Mouse (Mus musculus) liver, embryonic 13.5 days (tissue): ENCODE data around the gene Yrdc. TPM values are rescaled to one million over a fixed set of nuclear protein-coding genes. Genes with fewer than 3 reads are reported as not detected.
A peak's percentile ranks its signal among the peaks of the same experiment; 100 is the strongest.

Experiments
- ATAC-seq: fragments of 200-750 bp; cut with Nextera tagmentation; 2 replicates; pipeline ENCODE4 v1.8.0; 2017; ENCODE audit warnings: low read depth, mild to moderate bottlenecking, moderate number of reproducible peaks, moderate library complexity
- DNase-seq: peaks from one replicate; pipeline ENCODE4 v3.0.0; 2022
- H3K27ac ChIP-seq: fragments of 300-500 bp; sonication (generic); 2 replicates; pipeline ENCODE4 v1.5.1; 2015; ENCODE audit warnings: moderate library complexity, mild to moderate bottlenecking, inconsistent platforms
- H3K27me3 ChIP-seq: fragments of 300-500 bp; sonication (generic); 2 replicates; pipeline ENCODE4 v1.6.1; 2015; ENCODE audit warnings: mild to moderate bottlenecking, inconsistent platforms
- H3K36me3 ChIP-seq: fragments of 300-500 bp; sonication (generic); 2 replicates; pipeline ENCODE4 v1.6.1; 2015; ENCODE audit warnings: mild to moderate bottlenecking, inconsistent platforms
- H3K4me1 ChIP-seq: fragments of 300-500 bp; sonication (generic); replicated peaks from 2 replicates; pipeline ENCODE4 v1.6.1; 2015; ENCODE audit warnings: inconsistent platforms
- H3K4me2 ChIP-seq: fragments of 300-500 bp; sonication (generic); 2 replicates; pipeline ENCODE4 v1.6.1; 2015; ENCODE audit warnings: inconsistent platforms, mild to moderate bottlenecking, moderate library complexity
- H3K4me3 ChIP-seq: fragments of 300-500 bp; sonication (generic); replicated peaks from 2 replicates; pipeline ENCODE4 v1.5.1; 2015; ENCODE audit warnings: mild to moderate bottlenecking, inconsistent platforms
- H3K9ac ChIP-seq: fragments of 300-500 bp; sonication (generic); 2 replicates; pipeline ENCODE4 v1.6.1; 2015; ENCODE audit warnings: mild to moderate bottlenecking, inconsistent platforms
- H3K9me3 ChIP-seq: fragments of 300-500 bp; sonication (generic); replicated peaks from 2 replicates; pipeline ENCODE4 v1.6.1; 2016; ENCODE audit warnings: inconsistent platforms
- WGBS: fragments of 180-500 bp; shearing (Covaris S2); methylation state at CpG from one replicate; pipeline ENCODE4 v1.1.7; 2015; ENCODE audit not compliant: insufficient replicate concordance; 5-methylcytosine and 5-hydroxymethylcytosine counted together
- polyA plus RNA-seq: library from polyadenylated mRNA; unstranded; fragments of >200 nt; fragmentation: Nextera tagmentation; extraction: Ambion mirVana; gene quantifications from 2 replicates; pipeline ENCODE4 v1.2.1, GENCODE M21; 2015

The Yrdc gene
- polyA plus RNA-seq: 20.0 and 23.2 TPM in 2 replicates

DNA sequence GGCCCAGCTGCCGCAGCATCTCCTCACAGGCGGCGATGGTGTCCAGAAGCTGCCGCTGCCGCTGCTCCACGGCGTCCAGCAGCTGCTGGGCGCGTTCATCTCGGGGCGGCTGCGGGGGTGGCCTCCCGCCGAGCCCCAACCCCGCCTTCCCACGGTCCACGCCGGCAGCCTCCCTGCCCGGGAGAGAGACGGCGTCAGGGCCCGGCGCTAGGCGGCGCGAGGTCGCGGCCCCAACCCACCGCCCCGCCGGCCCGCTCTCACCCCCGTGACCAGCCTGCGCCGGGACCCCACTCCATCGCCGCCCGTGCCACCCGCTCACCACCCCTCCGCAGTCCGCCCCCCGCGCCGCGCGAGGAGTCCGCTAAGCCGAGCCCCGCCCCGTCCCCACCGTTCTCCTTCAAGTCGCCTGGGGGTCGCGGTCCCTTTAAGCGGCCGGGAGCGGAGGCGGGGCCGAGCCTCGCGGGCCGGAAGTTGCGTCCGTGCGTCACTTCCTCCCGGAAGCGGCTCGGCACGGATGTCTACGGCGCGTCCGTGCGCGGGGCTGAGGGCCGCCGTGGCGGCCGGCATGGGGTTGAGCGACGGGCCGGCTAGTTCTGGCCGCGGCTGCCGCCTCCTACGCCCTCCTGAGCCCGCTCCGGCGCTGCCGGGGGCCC is at the start of gene Yrdc:
Gene Yrdc (plus strand): TSS at position 419 of the 653 bp plus-strand sequence.
- peaks cover 38% of the 10 kb centered on the region for H3K36me3 ChIP-seq
- H3K9me3 ChIP-seq: no peaks in the 10 kb centered on the region
- H3K4me1 ChIP-seq: peaks cover 46% of the 10 kb centered on the region
- under 1% methylated on average over 87 of the region's 90 CpGs for WGBS
- peak; percentile 88 for DNase-seq
- peak; percentile 91 for ATAC-seq
- H3K27me3 ChIP-seq: no peaks in the 10 kb centered on the region
- H3K4me2 ChIP-seq: peak within 1 kb of the TSS; percentile 96
- H3K27ac ChIP-seq: peak within 1 kb of the TSS; percentile 82
- peak within 1 kb of the TSS; percentile 92 for H3K9ac ChIP-seq
- H3K4me3 ChIP-seq: peak within 1 kb of the TSS; percentile 97

DNA sequence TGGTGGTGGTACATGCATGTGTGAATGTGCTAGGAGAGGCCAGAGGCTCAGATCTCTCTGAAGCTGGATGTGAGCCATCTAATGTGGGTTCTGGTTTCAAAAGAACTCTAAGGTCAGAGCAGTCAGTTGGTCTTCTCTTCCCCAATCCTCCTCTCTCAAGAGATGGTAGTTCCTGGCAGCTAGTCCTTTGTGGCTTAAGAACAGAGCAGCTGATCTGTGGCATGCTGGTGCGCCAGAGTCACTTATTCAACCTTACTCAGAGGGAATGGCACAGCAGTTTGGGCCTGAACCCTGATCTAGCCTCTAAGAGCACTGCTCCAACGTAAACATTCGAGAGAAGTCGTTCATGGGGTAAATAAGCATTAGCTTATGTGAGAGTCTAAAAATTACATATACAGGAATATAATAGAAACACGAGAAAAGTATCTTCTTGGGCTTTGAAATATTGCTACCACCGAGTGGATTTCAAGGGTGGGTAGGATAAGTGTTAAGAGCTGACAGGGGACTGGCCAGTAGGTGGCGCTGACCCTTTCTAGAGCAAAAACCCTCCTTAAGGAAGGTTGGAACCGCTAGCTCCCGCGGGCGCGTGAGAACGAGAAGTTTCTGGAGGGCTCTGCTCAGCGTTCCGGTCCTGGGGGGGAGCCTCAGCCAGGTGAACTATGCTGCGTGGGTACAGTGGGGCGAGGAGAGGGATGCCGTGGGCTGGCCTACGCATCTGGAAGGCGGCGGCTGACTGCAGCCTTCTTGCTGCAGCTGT is 48.7 kb upstream of the Yrdc start, which contains the start of gene Mtf1:
Gene Mtf1 (plus strand): TSS at position 553 of the 757 bp plus-strand sequence.
- Histone ChIP-seq H3K4me1 (peaks cover 49% of the 10 kb centered on the region), H3K4me3 (peak within 1 kb of the TSS; percentile 82), H3K27me3 (no peaks in the 10 kb centered on the region), H3K4me2 (peak within 1 kb of the TSS; percentile 93), H3K36me3 (peaks cover 68% of the 10 kb centered on the region), H3K9ac (peak within 1 kb of the TSS; percentile 96), H3K9me3 (no peaks in the 10 kb centered on the region), H3K27ac (peak within 1 kb of the TSS; percentile 99)
- WGBS: 4% methylated on average over 21 of the region's 21 CpGs
- DNase-seq (peak; percentile 79), ATAC-seq (peak; percentile 71)

DNA sequence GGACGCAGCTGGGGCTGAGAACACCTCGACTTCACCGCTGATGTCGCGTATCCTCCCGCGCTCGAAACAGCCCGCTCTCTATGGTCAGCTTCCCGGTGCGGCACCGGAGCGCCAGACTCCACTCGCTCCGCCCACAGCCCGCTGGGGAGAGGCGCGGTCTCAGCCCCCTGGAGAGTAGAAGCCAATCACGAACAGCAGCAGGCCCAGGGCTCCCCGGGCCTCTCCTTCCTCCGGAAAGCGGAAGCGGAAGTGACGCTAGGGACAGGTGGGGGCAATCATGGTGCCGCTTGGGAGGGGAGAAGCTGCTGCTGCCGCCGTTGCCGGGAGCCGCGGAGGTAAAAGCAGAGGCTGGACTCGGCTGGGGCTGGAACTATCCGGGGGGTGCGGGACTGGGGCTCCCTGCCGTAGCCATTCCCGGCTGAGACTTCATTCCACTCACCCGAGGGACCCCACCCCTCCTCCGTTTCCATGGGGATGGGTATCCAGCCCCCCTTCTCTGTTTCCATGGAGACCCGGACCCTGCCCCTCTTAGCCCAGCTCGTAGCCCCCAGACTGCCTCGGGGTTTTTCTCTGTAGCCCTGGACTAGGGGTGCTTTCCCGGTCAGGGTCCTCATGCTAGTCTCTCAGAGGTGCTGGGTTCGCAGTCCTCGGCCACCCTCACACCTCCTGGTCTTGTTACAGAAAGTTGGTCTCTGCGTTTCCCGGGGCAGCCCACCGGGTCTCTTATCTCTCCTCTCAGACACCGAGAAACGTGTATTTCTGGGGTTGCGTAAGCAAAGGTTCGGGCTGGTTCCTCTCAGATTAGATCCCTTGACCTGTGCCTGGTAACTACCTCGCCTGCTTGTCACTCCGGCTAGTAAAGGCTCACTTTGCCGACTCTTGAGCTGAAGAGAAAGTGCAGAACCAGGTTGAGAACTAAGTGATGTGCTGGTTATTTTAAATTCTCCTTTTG is 47.9 kb upstream of the Yrdc start:
- H3K4me2 ChIP-seq: peak overlapping the region; percentile 93
- H3K36me3 ChIP-seq: peaks cover 70% of the 10 kb centered on the region
- H3K4me3 ChIP-seq: peak overlapping the region; percentile 82
- ATAC-seq (peak; percentile 98), DNase-seq (peak; percentile 95)
- H3K4me1 ChIP-seq: peaks cover 58% of the 10 kb centered on the region
- no peaks in the 10 kb centered on the region for H3K9me3 ChIP-seq
- H3K27me3 ChIP-seq: no peaks in the 10 kb centered on the region
- H3K9ac ChIP-seq: peak overlapping the region; percentile 96
- WGBS: under 1% methylated on average over 53 of the region's 53 CpGs
- H3K27ac ChIP-seq: peak overlapping the region; percentile 99

DNA sequence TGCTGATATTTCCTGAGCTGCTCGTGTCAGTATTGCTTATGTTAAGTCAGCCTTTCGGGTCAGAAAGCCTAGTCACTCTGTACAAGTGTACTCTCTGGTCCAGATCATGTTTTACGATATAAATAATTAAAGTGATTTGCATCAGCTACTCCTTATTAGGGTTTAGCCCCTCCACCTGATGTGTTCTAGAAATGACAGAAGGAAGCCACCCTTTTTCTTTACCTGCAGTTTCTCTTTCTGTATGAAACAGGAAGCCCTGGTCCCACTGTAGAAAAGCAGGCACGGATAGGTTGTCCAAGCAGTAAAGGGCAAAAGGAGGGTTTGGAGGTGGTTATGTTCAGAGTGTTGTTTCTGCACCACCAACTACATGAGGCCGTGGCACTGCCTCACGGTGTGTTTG is 47.1 kb upstream of the Yrdc start:
- Histone ChIP-seq H3K4me3 (peak overlapping the region; percentile 82), H3K27ac (peak overlapping the region; percentile 99), H3K9ac (peak overlapping the region; percentile 96), H3K36me3 (peaks cover 69% of the 10 kb centered on the region), H3K9me3 (no peaks in the 10 kb centered on the region), H3K27me3 (no peaks in the 10 kb centered on the region), H3K4me2 (peak overlapping the region; percentile 93), H3K4me1 (peaks cover 66% of the 10 kb centered on the region)
- 38% methylated on average over 6 of the region's 6 CpGs for WGBS
- DNase-seq (no peak), ATAC-seq (no peak)

- peak overlapping the region; percentile 28 for H3K4me2 ChIP-seq
- peaks cover 73% of the 10 kb centered on the region for H3K4me1 ChIP-seq
- H3K9me3 ChIP-seq: no peaks in the 10 kb centered on the region
- 43% methylated on average over 5 of the region's 5 CpGs for WGBS
- H3K4me3 ChIP-seq: no peak overlapping the region
- peak overlapping the region; percentile 28 for H3K9ac ChIP-seq
- DNase-seq (no peak), ATAC-seq (peak; percentile 25; the same call in 1 of the 2 replicates)
- H3K27me3 ChIP-seq: no peaks in the 10 kb centered on the region
- H3K27ac ChIP-seq: peak overlapping the region; percentile 59
- H3K36me3 ChIP-seq: peaks cover 75% of the 10 kb centered on the region
Observed at GRCm38 (mm10) chr4:124808511-124808910, 42.0 kb upstream of the Yrdc start.

GRCm38 (mm10) chr4:124809136-124809883 is 41.2 kb upstream of the Yrdc start:
- no peak for ATAC-seq
- H3K4me2 ChIP-seq: peak overlapping the region; percentile 28
- no peak overlapping the region for H3K4me3 ChIP-seq
- WGBS: 48% methylated on average over 9 of the region's 9 CpGs
- no peaks in the 10 kb centered on the region for H3K27me3 ChIP-seq
- peaks cover 82% of the 10 kb centered on the region for H3K36me3 ChIP-seq
- DNase-seq: no peak
- no peaks in the 10 kb centered on the region for H3K9me3 ChIP-seq
- peaks cover 67% of the 10 kb centered on the region for H3K4me1 ChIP-seq
- H3K27ac ChIP-seq: peak overlapping the region; percentile 59
- peak overlapping the region; percentile 28 for H3K9ac ChIP-seq

- Histone ChIP-seq H3K36me3 (peaks cover 77% of the 10 kb centered on the region), H3K9ac (no peak overlapping the region), H3K9me3 (no peaks in the 10 kb centered on the region), H3K4me1 (peaks cover 59% of the 10 kb centered on the region), H3K27ac (0 out of 2 replicates have a peak overlapping the region, but pooled peaks have one; percentile 7), H3K4me3 (no peak overlapping the region), H3K4me2 (no peak overlapping the region), H3K27me3 (no peaks in the 10 kb centered on the region)
- ATAC-seq (no peak), DNase-seq (no peak)
- 81% methylated on average over 7 of the region's 7 CpGs for WGBS
Observed at GRCm38 (mm10) chr4:124810056-124810455, 40.4 kb upstream of the Yrdc start.

DNA sequence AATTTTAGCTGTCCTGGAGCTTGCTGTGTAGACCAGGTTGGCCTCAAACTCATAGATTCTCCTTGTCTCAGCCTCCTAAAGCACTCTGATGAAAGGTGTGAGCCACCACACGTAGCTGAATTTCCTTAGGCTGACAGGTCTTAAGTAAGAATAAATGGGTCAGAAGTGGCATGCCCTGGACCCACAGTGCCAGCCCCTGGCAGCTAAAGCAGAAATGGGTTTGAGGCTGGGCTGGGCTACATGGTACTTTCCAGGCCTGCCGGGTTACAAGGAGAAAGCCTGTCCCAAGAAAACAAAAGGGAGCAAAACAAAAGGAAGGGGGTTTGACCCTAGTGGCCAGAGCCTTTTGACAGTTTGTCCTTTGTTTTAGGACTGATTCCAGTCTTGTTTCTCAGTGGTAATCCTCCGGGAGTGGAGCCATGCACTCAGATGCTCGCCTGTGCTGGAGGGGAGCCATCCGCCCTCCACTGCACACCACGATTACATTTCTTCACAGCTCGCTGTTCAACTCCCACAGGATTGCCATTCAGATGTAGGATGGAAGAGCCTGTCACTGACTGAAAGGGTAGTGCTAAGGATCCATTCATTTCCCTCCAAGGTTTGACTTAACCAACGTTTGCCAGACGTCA is 39.0 kb upstream of the Yrdc start:
- Histone ChIP-seq H3K4me1 (peaks cover 46% of the 10 kb centered on the region), H3K27me3 (no peaks in the 10 kb centered on the region), H3K36me3 (peaks cover 74% of the 10 kb centered on the region), H3K4me2 (no peak overlapping the region), H3K9ac (no peak overlapping the region), H3K9me3 (no peaks in the 10 kb centered on the region), H3K27ac (no peak overlapping the region), H3K4me3 (no peak overlapping the region)
- WGBS: 70% methylated on average over 9 of the region's 9 CpGs
- DNase-seq: no peak
- no peak for ATAC-seq

DNA sequence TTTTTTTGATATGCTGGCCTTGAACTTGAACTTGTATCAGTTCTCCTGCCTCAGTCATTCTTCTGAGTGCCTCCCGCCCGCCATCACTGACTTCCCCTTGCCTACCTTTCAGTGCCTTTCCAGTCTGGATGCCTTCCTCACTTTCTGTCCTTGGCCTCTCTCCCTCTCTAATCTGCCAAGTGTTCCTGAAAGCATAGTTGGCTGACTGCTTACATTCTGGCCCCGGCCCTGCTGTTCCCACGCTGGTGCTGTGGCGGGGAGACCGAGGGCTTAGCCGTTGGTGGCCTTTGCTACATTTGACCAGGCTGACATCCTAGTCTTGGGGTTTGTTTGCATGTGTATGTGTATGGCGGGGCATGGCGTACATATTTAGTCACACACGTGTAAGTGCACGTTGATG is 34.6 kb upstream of the Yrdc start:
- ATAC-seq (no peak), DNase-seq (no peak)
- Histone ChIP-seq H3K9me3 (no peaks in the 10 kb centered on the region), H3K36me3 (peaks cover 58% of the 10 kb centered on the region), H3K4me3 (no peak overlapping the region), H3K9ac (no peak overlapping the region), H3K4me2 (no peak overlapping the region), H3K27me3 (no peaks in the 10 kb centered on the region), H3K27ac (no peak overlapping the region), H3K4me1 (peaks cover 23% of the 10 kb centered on the region)
- 93% methylated on average over 11 of the region's 11 CpGs for WGBS

DNA sequence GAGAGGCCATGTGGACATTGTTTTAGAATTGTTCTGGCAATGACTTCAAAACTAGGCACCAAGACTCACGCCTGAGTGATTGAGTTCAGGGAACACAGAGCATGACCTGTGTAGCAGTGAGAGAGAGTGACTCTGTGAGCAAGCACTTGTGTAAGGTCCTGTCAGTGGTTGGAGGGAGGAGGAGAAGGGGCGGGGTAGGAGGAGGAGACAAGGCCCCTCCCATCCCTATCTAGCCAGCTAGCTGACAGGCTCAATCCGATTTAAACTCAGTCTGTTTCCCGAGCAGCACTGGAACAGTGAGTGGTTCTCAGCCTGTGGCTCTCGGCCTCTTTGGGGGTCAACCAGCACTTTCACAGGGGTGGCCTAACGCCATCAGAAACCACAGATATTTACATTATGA is 32.7 kb upstream of the Yrdc start:
- Histone ChIP-seq H3K9ac (no peak overlapping the region), H3K4me2 (peak overlapping the region; percentile 25; the same call in 1 of the 2 replicates), H3K9me3 (no peaks in the 10 kb centered on the region), H3K4me3 (no peak overlapping the region), H3K27ac (peak overlapping the region; percentile 36; the same call in 1 of the 2 replicates), H3K4me1 (peaks cover 23% of the 10 kb centered on the region), H3K27me3 (no peaks in the 10 kb centered on the region), H3K36me3 (peaks cover 59% of the 10 kb centered on the region)
- ATAC-seq: peak; percentile 98
- DNase-seq: peak; percentile 73
- WGBS: 18% methylated on average over 6 of the region's 6 CpGs
